Mouse (Mus musculus): ENCODE data around the gene Fancc.

Gene Fancc

GRCm38 (mm10) chr13:63421225-63421624, 75.9 kb downstream of the Fancc start:
- no peak for DNase-seq (ENCODE audit: low spot score in 2 of 2)

- no peak for DNase-seq (ENCODE audit: low spot score in 2 of 2)
Measured at GRCm38 (mm10) chr13:63418148-63418547, 78.9 kb downstream of the Fancc start.

DNA sequence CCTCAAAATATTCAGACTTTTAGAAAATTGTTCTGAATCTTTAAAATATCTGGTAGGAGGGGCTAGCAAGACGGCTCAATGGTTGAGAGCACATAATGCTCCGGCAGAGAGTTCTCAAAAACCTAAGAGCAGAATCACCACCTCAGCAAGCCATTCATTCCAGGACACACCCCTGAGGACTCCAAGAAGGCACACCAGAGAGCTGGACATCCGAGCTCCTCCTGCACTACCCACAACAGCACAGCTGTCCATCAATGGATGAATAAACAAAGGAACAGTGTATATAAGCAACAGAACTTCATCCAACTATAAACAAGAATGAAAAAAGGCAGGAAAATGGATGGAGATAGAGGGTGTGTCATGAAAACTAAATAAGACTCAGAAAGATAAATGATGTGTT, 80.3 kb downstream of the Fancc start:
- DNase-seq (ENCODE audit: low spot score in 2 of 2) = no peak

DNA sequence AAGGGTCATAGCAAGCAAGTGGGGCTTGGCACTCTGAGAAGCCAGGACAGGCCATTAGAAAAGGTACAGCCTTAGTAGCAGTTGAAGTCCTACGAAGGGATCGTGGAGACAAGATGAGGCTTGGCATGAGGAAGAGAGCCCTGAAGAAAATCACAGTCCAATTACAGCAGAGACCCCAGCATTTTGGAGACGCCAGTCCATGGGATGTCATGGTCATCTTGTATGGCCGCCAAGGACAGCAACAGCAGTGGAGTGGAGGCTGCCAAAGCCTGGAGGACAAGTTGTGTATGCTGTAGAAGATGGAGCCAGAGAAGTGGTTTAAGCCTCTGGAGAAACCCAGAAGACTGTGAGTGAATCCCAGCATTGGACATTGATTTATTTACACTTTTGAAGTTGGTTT, 84.4 kb downstream of the Fancc start:
- no peak for DNase-seq (ENCODE audit: low spot score in 2 of 2)

DNA sequence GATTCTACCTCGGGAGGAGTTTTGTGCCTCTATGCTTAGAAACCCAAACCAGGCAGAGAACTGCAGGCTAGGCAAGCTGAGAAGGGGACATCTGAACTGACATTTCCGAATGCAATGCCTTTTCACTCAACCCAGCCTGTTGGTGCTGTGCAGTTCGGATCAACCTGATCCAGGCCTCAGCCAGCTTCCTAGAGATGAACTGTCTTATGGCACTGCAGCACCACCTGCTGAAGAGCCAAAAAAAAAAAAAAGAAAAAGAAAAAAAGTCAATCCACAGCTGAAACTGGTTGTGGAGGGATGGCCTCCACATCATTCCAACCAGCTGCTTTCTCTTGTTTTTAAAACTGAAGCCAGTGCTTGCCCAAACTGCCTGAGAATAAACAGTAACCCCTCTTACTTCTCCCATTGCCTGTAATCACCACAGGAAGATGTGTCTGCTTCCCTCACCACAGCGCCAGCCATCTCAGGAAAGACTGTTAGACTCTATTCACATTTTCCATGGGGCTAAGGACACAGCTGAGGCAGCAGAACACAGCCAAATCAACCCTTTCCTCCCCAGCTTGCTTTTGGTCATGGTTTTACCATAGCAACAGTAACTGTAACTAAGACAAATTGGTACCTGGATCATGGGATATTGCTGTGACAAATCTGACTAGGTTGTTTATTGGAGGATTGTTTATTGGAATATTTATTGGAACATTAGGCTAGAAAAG, 85.6 kb downstream of the Fancc start:
- no peak for DNase-seq (ENCODE audit: low spot score in 2 of 2)

DNA sequence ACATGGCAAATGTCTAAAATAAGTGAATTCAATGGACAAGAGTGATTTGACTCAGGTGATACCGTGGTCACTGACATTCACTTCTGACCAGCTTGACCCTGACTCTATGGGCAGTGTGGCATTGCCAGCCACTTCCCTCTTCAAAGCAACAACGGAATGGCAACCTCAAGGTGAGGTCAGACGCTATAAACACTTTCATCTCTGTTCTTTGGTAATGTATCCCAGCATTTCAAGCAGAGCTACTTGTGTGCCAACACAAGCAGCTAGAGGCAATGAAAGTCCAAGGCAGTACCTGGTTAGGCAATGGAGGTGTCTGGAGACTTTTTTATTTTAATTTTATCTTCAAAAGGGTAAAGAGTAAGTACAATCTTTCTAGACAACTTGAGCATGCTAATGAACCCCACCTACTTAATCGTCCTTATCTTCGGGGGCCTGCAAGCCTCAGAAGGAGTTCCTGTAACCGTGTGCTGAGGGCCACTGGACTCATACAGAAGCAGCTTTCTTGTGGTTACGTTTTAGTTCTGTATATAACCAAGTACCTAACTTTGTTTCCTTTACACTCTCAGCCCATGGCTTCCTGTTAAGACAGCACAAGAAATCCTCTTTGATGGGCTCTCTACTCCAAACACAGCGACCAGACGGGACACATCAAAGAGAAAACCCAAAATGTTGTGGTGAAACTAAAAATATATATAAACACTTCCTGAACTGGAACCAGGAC, 86.3 kb downstream of the Fancc start:
- no peak for DNase-seq (ENCODE audit: low spot score in 2 of 2)

DNA sequence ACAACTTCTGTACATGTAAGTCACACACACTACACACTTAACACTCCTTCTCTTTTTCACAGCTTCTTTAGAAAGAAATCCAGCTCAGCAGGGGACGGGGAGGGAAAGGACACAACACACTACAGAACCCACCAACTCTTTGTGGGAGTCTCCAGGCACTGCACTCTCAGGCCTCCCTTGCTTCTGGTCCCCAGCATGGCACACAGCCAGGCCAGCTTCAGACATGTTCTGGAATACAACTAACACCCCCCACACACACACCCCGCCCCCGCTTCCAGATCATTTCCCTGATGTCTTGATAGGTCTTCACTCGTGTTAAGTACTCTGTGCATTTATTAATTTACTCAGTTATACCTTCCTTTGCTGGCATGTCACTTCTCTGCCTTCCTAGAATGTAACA, 91.9 kb downstream of the Fancc start:
- no peak for DNase-seq (ENCODE audit: low spot score in 2 of 2)

GRCm38 (mm10) chr13:63404657-63405056, 92.4 kb downstream of the Fancc start:
- DNase-seq (ENCODE audit: low spot score in 2 of 2) = no peak

- DNase-seq (ENCODE audit: low spot score in 2 of 2) = no peak
Measured at GRCm38 (mm10) chr13:63402823-63403222, 94.3 kb downstream of the Fancc start.

DNA sequence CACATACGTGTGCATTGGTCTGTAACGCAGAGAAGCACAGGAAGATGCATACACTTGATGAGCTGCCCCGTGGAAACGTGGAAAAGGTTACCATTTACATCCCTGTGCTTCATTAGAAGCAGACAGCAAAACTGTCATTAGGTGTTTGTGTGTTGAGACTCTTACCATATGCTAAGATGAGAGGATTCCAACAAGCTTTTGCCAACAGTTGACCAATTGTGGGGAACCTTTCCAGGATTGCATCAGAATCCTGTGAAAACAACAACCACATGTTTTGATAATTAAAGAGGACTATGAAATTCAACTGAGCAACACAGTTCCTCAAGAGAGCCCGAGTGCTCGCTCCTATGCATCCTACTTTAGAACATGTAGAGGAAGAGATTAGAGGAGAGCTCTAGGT, 97.0 kb downstream of the Fancc start:
- no peak for DNase-seq (ENCODE audit: low spot score in 2 of 2)

GRCm38 (mm10) chr13:63397420-63397819, 99.7 kb downstream of the Fancc start:
- DNase-seq (ENCODE audit: low spot score in 2 of 2) = no peak

DNA sequence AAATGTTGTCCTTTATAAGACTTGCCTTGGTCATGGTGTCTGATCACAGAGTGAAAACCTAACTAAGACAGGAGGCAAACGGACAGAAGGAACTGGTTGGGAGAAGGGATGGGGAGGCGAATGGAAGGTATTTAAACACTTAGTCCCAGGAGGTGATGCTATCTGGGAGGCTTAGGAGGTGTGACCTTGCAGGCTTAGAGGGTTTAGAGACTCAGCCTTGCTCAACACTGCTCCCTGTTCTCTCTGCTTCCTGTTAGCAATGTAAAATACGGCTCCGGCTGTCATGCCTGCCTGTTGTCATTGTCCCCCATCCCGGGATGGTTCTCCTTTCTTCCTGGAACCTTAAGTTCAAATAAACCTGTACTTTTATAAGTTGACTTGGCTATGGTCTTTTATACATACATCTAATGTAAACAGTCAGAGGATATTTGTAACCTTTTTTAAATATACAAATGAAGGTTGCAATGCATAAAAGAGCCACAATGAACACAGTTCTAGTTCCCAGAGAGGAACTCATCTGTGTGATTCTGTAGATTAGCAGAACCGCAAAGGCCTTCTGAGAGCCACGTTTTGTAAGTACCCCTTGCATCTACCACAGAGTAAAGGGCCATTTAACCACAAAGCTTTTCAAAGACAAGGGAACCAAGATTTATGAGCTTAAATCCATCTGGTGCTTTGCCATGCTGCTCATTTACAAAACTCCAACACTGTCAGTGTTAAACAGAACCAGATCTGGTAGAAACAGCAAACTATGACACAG, 102.6 kb downstream of the Fancc start:
- no peak for DNase-seq (ENCODE audit: low spot score in 2 of 2)

DNA sequence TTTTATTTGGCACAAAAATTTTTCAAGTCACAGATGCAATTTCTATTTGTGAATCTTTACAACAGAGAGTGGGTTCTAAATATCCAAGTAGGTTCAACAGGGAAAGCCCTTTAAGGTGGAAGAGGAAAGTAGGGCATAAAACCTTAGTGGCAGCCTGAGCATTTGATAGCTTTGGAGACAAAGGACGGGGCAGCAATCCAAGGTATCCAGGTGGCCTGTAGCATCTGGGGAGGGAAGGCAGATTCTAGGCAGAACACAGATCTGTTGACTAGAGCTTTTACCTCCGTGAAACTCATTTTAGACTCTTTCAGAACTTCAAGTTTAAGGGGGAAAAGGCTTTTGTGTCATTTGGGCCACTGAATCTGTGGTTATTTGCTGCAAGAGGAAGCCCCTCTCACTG, 111.8 kb downstream of the Fancc start:
- DNase-seq (ENCODE audit: low spot score in 2 of 2) = no peak

GRCm38 (mm10) chr13:63384775-63385174, 112.3 kb downstream of the Fancc start:
- DNase-seq (ENCODE audit: low spot score in 2 of 2) = no peak

GRCm38 (mm10) chr13:63382206-63382605, 114.9 kb downstream of the Fancc start:
- DNase-seq (ENCODE audit: low spot score in 2 of 2) = no peak

DNA sequence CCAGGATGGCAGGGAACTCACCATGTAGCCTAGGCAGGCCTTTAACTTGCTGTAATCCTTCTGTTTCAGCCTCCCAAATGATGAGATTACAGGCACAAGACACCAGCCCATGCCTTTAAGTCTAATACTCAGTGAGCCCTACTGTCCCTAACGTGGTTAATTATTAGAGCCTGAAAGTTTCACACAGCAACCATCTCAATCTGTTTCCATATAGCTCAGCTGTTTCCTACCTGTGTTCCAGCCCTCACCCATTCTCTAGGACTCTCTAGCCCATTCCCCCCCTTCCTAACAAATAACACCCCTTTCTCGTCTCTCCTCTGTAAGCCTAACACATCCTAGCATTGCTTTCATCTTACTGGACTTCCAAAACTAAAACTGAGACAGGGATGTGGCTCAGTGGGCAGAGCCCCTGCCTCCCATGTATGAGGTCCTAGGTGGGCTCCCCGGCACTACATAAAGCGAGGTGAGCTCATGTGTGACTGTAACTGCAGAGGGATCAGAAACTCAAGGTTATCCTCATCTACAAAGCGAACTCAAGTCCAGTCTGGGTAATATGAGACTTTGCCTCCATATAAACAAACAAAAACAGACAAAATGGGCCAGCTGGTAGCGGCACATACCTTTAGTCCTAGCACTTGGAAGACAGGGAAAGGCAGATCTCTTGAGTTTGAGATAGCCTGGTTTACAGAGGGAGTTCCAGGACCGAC, 123.5 kb downstream of the Fancc start:
- DNase-seq (ENCODE audit: low spot score in 2 of 2) = no peak

DNA sequence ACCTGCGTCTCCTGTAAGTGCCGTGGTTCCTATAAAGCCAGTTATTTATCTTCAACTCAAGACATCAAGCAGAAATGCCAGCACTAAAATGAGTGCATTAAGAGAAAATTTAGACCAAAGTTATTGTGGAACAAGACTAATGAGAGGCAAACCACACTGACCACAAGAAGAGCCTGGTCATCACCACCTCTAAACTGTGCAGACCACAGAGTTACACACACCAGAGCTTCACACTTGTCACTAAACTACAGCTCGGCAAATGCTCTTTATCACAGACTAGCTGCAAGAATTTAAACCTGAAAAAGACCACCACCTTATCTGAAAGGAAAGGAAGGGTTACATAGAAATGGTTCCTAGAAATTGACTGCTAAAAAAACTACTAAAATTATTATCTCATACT, 135.3 kb downstream of the Fancc start:
- DNase-seq (ENCODE audit: low spot score in 2 of 2) = no peak

GRCm38 (mm10) chr13:63360111-63360885, 136.8 kb downstream of the Fancc start:
- DNase-seq (ENCODE audit: low spot score in 2 of 2) = peak; percentile 17

DNA sequence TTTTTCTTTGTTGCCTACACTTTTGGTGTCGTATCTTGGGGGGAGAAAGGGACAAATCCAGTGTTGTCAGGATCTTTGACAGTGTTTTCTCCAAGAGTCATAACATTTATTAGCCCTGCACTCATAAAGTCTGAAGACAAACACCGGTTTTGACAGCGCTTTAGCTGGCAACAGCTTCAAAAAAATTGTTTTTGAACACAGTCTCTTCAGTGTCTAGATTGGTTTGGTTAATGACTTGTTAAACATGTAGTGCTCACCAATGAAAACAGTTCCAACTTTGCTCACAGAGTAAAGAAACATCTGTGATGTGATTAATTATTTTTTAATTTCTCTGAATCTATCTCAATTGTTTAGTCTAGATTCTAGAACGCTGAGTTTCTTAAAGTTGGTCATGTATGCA, 137.7 kb downstream of the Fancc start:
- no peak for DNase-seq (ENCODE audit: low spot score in 2 of 2)

GRCm38 (mm10) chr13:63356558-63356957, 140.5 kb downstream of the Fancc start:
- peak; percentile 40 to 50 for DNase-seq (ENCODE audit: low spot score in 2 of 2)

- DNase-seq (ENCODE audit: low spot score in 2 of 2) = no peak
Measured at GRCm38 (mm10) chr13:63356101-63356500, 141.0 kb downstream of the Fancc start.
